16 mouse cellular contexts compared by ENCODE assay signal in genomic region chr15:6997871-6998270, GRCm38 (mm10).
"Had no signal": no experiment of that assay in that cellular context is flagged by ENCODE, and none has a peak within 500 bp of the region (broad histone marks: within the 10 kb centered on the region; RNA-seq: fewer than 3 reads in every experiment).

No protein-coding gene starts in this region.

- H3K27ac ChIP-seq: lung, embryonic 15.5 days; macrophage; midbrain, embryonic 13.5 days; midbrain, embryonic 15.5 days; neural tube, embryonic 12.5 days; stomach, embryonic 15.5 days; stomach, postnatal 0 days had no signal

- DNase-seq: liver, postnatal 0 days; lung, adult 2 months; lung, postnatal 14 days; lung, postnatal 36 days; right cerebral cortex, postnatal 14 days; thymus, adult 18-20 months; thymus, postnatal 14 days; thymus, postnatal 36 days had no signal

- H3K4me3 ChIP-seq: lung, embryonic 15.5 days; megakaryocyte, embryonic 14.5 days; midbrain, embryonic 13.5 days; midbrain, embryonic 15.5 days; neural tube, embryonic 12.5 days; stomach, embryonic 15.5 days had no signal
